Mouse (Mus musculus) intestine, embryonic 14.5 days (tissue): ENCODE results near the gene Gm20662. TPM values are rescaled to one million over a fixed set of nuclear protein-coding genes. Genes with fewer than 3 reads are reported as not detected.

Experiments
- ATAC-seq: fragments of 200-750 bp; cut with Nextera tagmentation; replicated peaks from 2 replicates; pipeline ENCODE4 v1.8.0; 2017; ENCODE audit warnings: low read depth, moderate number of reproducible peaks, moderate TSS enrichment, moderate library complexity; ENCODE audit not compliant: low FRiP score, low TSS enrichment
- DNase-seq: peaks from one replicate; pipeline ENCODE4 v3.0.0-alpha.2; 2018; ENCODE audit warnings: low spot score
- H3K27ac ChIP-seq: fragments of 300-500 bp; sonication (generic); 2 replicates; pipeline ENCODE4 v1.5.1; 2014; ENCODE audit warnings: low read depth, mild to moderate bottlenecking, control low read depth
- H3K27me3 ChIP-seq: fragments of 300-500 bp; sonication (generic); replicated peaks from 2 replicates; pipeline ENCODE4 v1.6.1; 2014; ENCODE audit warnings: low read length, control low read depth; ENCODE audit not compliant: control insufficient read depth, insufficient read depth
- H3K36me3 ChIP-seq: fragments of 300-500 bp; sonication (generic); 2 replicates; pipeline ENCODE4 v1.6.1; 2014; ENCODE audit warnings: low read length, control low read depth; ENCODE audit not compliant: control insufficient read depth, insufficient read depth
- H3K4me1 ChIP-seq: fragments of 300-500 bp; sonication (generic); replicated peaks from 2 replicates; pipeline ENCODE4 v1.6.1; 2014; ENCODE audit warnings: low read length, control low read depth, mixed read lengths; ENCODE audit not compliant: control insufficient read depth, insufficient read depth
- H3K4me2 ChIP-seq: fragments of 300-500 bp; sonication (generic); 2 replicates; pipeline ENCODE4 v1.6.1; 2014; ENCODE audit warnings: low read length
- H3K4me3 ChIP-seq: fragments of 300-500 bp; sonication (generic); 2 replicates; pipeline ENCODE4 v1.5.1; 2014; ENCODE audit warnings: low read depth, low read length, control low read depth, mixed read lengths
- H3K9ac ChIP-seq: fragments of 300-500 bp; sonication (generic); 2 replicates; pipeline ENCODE4 v1.6.1; 2014; ENCODE audit warnings: mild to moderate bottlenecking, low read length
- H3K9me3 ChIP-seq: fragments of 300-500 bp; sonication (generic); 2 replicates; pipeline ENCODE4 v1.6.1; 2016; ENCODE audit warnings: low read length, control low read depth; ENCODE audit not compliant: control insufficient read depth
- WGBS: fragments of 180-500 bp; shearing (Covaris S2); extraction: QIAGEN DNeasy Blood & Tissue Kit; methylation state at CpG from one replicate; pipeline ENCODE4 v1.1.7; 2014; 5-methylcytosine and 5-hydroxymethylcytosine counted together
- polyA plus RNA-seq: library from polyadenylated mRNA; unstranded; fragments of >200 nt; fragmentation: Nextera tagmentation; extraction: Ambion mirVana; gene quantifications from 2 replicates; pipeline ENCODE4 v1.2.1, GENCODE M21; 2014

The Gm20662 gene
- polyA plus RNA-seq, 1 experiment from 2014 or later: 0.42 TPM

GRCm38 (mm10) chr9:108044751-108045492 lies 48.8 kb downstream of the Gm20662 start:
- Histone ChIP-seq H3K27me3 (no peaks in the 10 kb centered on the region), H3K36me3 (peaks cover 64% of the 10 kb centered on the region), H3K9me3 (no peaks in the 10 kb centered on the region), H3K4me2 (no peak overlapping the region), H3K4me1 (peaks cover 12% of the 10 kb centered on the region; the same call in 1 of the 2 replicates), H3K4me3 (no peak overlapping the region), H3K9ac (no peak overlapping the region), H3K27ac (no peak overlapping the region)
- ATAC-seq: no peak
- no peak for DNase-seq
- 97% methylated on average over 8 of the region's 8 CpGs for WGBS

- Histone ChIP-seq H3K9ac (no peak overlapping the region), H3K36me3 (peaks cover 67% of the 10 kb centered on the region), H3K27me3 (no peaks in the 10 kb centered on the region), H3K27ac (no peak overlapping the region), H3K9me3 (no peaks in the 10 kb centered on the region), H3K4me3 (no peak overlapping the region), H3K4me2 (no peak overlapping the region), H3K4me1 (peaks cover 15% of the 10 kb centered on the region; the same call in 1 of the 2 replicates)
- ATAC-seq: no peak
- WGBS: 94% methylated on average over 4 of the region's 4 CpGs
- DNase-seq: no peak
Measured at GRCm38 (mm10) chr9:108046582-108046981, 50.4 kb downstream of the Gm20662 start.

- DNase-seq (no peak), ATAC-seq (no peak)
- H3K4me1 ChIP-seq: peaks cover 15% of the 10 kb centered on the region; the same call in 1 of the 2 replicates
- no peaks in the 10 kb centered on the region for H3K9me3 ChIP-seq
- 48% methylated on average over 17 of the region's 17 CpGs for WGBS
- peak overlapping the region; percentile 93 for H3K4me2 ChIP-seq
- peak overlapping the region; percentile 91; the same call in 1 of the 2 replicates for H3K4me3 ChIP-seq
- H3K27ac ChIP-seq: peak overlapping the region; percentile 74
- H3K9ac ChIP-seq: peak overlapping the region; percentile 82; the same call in 1 of the 2 replicates
- H3K36me3 ChIP-seq: peaks cover 58% of the 10 kb centered on the region
- no peaks in the 10 kb centered on the region for H3K27me3 ChIP-seq
Measured at GRCm38 (mm10) chr9:108047601-108048565, 51.7 kb downstream of the Gm20662 start.

GRCm38 (mm10) chr9:108048566-108048955 lies 52.4 kb downstream of the Gm20662 start:
- ATAC-seq: peak; percentile 44

GRCm38 (mm10) chr9:108049016-108049455 lies 52.9 kb downstream of the Gm20662 start, which contains the start of gene Gmppb:
TSS of gene Gmppb (plus strand) at chr9:108049242.
- Histone ChIP-seq H3K9ac (peak within 1 kb of the TSS; percentile 82), H3K4me1 (peaks cover 19% of the 10 kb centered on the region; the same call in 1 of the 2 replicates), H3K36me3 (peaks cover 57% of the 10 kb centered on the region), H3K27me3 (no peaks in the 10 kb centered on the region), H3K4me3 (peak within 1 kb of the TSS; percentile 91), H3K27ac (peak within 1 kb of the TSS; percentile 80), H3K9me3 (no peaks in the 10 kb centered on the region), H3K4me2 (peak within 1 kb of the TSS; percentile 93)
- ATAC-seq (peak; percentile 91), DNase-seq (peak; percentile 96)
- WGBS: under 1% methylated on average over 39 of the region's 39 CpGs

More at GRCm38 (mm10) chr9:108048566-108048955, 52.4 kb downstream of the Gm20662 start:
- DNase-seq: no peak
- peak overlapping the region; percentile 91 for H3K4me3 ChIP-seq
- peak overlapping the region; percentile 93 for H3K4me2 ChIP-seq
- H3K27me3 ChIP-seq: no peaks in the 10 kb centered on the region
- peak overlapping the region; percentile 74 for H3K27ac ChIP-seq
- WGBS: 1% methylated on average over 19 of the region's 19 CpGs
- peaks cover 19% of the 10 kb centered on the region; the same call in 1 of the 2 replicates for H3K4me1 ChIP-seq
- no peaks in the 10 kb centered on the region for H3K9me3 ChIP-seq
- peaks cover 53% of the 10 kb centered on the region for H3K36me3 ChIP-seq
- peak overlapping the region; percentile 82 for H3K9ac ChIP-seq

GRCm38 (mm10) chr9:108049561-108050251 lies 53.6 kb downstream of the Gm20662 start:
- peak overlapping the region; percentile 91 for H3K4me3 ChIP-seq
- H3K27ac ChIP-seq: peak overlapping the region; percentile 80
- H3K4me1 ChIP-seq: peaks cover 19% of the 10 kb centered on the region; the same call in 1 of the 2 replicates
- no peaks in the 10 kb centered on the region for H3K9me3 ChIP-seq
- ATAC-seq: peak; percentile 14
- DNase-seq: no peak
- no peaks in the 10 kb centered on the region for H3K27me3 ChIP-seq
- 41% methylated on average over 15 of the region's 15 CpGs for WGBS
- peaks cover 60% of the 10 kb centered on the region for H3K36me3 ChIP-seq
- peak overlapping the region; percentile 82 for H3K9ac ChIP-seq
- peak overlapping the region; percentile 93 for H3K4me2 ChIP-seq

- H3K27me3 ChIP-seq: no peaks in the 10 kb centered on the region
- DNase-seq (no peak), ATAC-seq (no peak)
- H3K4me3 ChIP-seq: no peak overlapping the region
- H3K27ac ChIP-seq: no peak overlapping the region
- peaks cover 19% of the 10 kb centered on the region; the same call in 1 of the 2 replicates for H3K4me1 ChIP-seq
- H3K9me3 ChIP-seq: no peaks in the 10 kb centered on the region
- 94% methylated on average over 15 of the region's 15 CpGs for WGBS
- H3K9ac ChIP-seq: no peak overlapping the region
- no peak overlapping the region for H3K4me2 ChIP-seq
- H3K36me3 ChIP-seq: peaks cover 55% of the 10 kb centered on the region
Measured at GRCm38 (mm10) chr9:108051184-108051930, 55.2 kb downstream of the Gm20662 start.
